Mouse (Mus musculus) hindbrain, embryonic 13.5 days (tissue): ENCODE results near the gene Mybph. TPM values are rescaled to one million over a fixed set of nuclear protein-coding genes. Genes with fewer than 3 reads are reported as not detected.

Source experiments
- ATAC-seq: fragments of 200-750 bp; cut with Nextera tagmentation; 2 replicates; pipeline ENCODE4 v1.8.0; 2017; ENCODE audit warnings: moderate TSS enrichment; ENCODE audit not compliant: low FRiP score
- H3K27ac ChIP-seq: fragments of 300-500 bp; sonication (generic); 2 replicates; pipeline ENCODE4 v1.5.1; 2015; ENCODE audit warnings: inconsistent platforms, mild to moderate bottlenecking, moderate library complexity
- H3K27me3 ChIP-seq: fragments of 300-500 bp; sonication (generic); 2 replicates; pipeline ENCODE4 v1.6.1; 2015; ENCODE audit warnings: mild to moderate bottlenecking, inconsistent platforms
- H3K36me3 ChIP-seq: fragments of 300-500 bp; sonication (generic); 2 replicates; pipeline ENCODE4 v1.6.1; 2015; ENCODE audit warnings: mild to moderate bottlenecking, inconsistent platforms
- H3K4me1 ChIP-seq: fragments of 300-500 bp; sonication (generic); replicated peaks from 2 replicates; pipeline ENCODE4 v1.6.1; 2015; ENCODE audit warnings: inconsistent platforms
- H3K4me2 ChIP-seq: fragments of 300-500 bp; sonication (generic); 2 replicates; pipeline ENCODE4 v1.6.1; 2015; ENCODE audit warnings: inconsistent platforms, mild to moderate bottlenecking, moderate library complexity
- H3K4me3 ChIP-seq: fragments of 300-500 bp; sonication (generic); 2 replicates; pipeline ENCODE4 v1.5.1; 2015; ENCODE audit warnings: mild to moderate bottlenecking, inconsistent platforms
- H3K9ac ChIP-seq: fragments of 300-500 bp; sonication (generic); 2 replicates; pipeline ENCODE4 v1.6.1; 2015; ENCODE audit warnings: mild to moderate bottlenecking, inconsistent platforms
- H3K9me3 ChIP-seq: fragments of 300-500 bp; sonication (generic); 2 replicates; pipeline ENCODE4 v1.6.1; 2016; ENCODE audit warnings: inconsistent platforms
- WGBS: fragments of 180-500 bp; shearing (Covaris S2); methylation state at CpG from one replicate; pipeline ENCODE4 v1.1.7; 2015; 5-methylcytosine and 5-hydroxymethylcytosine counted together
- polyA plus RNA-seq: library from polyadenylated mRNA; unstranded; fragments of >200 nt; fragmentation: Nextera tagmentation; extraction: Ambion mirVana; gene quantifications from 2 replicates; pipeline ENCODE4 v1.2.1, GENCODE M21; 2015

The Mybph gene
- polyA plus RNA-seq, 1 experiment from 2014 or later, result 1.9 TPM

DNA sequence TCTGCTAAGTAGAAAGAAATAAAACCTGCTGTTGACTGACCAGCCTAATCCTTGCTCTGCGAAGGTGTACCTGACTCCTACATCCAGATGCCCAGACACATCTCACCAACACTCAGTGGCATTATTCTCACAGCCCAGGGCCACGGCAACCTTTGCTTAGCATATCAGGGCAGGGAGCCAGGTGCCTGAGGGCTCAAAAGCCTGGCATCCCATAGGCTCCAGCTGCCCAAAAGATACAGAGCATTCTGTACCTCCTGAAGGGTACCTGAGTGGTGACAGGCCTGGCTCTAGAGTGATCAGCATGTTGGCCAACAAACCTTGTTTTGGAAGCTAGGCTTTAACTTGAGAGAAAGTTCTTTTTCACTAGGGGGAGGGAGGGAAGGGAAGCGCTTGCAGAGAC, 38.0 kb downstream of the Mybph start:
- H3K4me2 ChIP-seq, result no peak overlapping the region
- H3K9ac ChIP-seq, result no peak overlapping the region
- no peak overlapping the region for H3K27ac ChIP-seq
- H3K4me3 ChIP-seq, result no peak overlapping the region
- no peaks in the 10 kb centered on the region for H3K36me3 ChIP-seq
- ATAC-seq, result no peak
- peaks cover 39% of the 10 kb centered on the region for H3K27me3 ChIP-seq
- WGBS, result 89% methylated on average over 3 of the region's 3 CpGs
- H3K9me3 ChIP-seq, result no peaks in the 10 kb centered on the region
- H3K4me1 ChIP-seq, result peaks cover 46% of the 10 kb centered on the region

GRCm38 (mm10) chr1:134231681-134232080, 38.4 kb downstream of the Mybph start:
- 67% methylated on average over 3 of the region's 3 CpGs for WGBS
- H3K27ac ChIP-seq, result no peak overlapping the region
- H3K36me3 ChIP-seq, result no peaks in the 10 kb centered on the region
- no peak for ATAC-seq
- H3K4me1 ChIP-seq, result peaks cover 46% of the 10 kb centered on the region
- no peaks in the 10 kb centered on the region for H3K9me3 ChIP-seq
- H3K9ac ChIP-seq, result no peak overlapping the region
- peaks cover 44% of the 10 kb centered on the region for H3K27me3 ChIP-seq
- no peak overlapping the region for H3K4me3 ChIP-seq
- H3K4me2 ChIP-seq, result no peak overlapping the region

GRCm38 (mm10) chr1:134232326-134232725, 39.1 kb downstream of the Mybph start:
- H3K27me3 ChIP-seq, result peaks cover 50% of the 10 kb centered on the region
- no peak for ATAC-seq
- whole genome bisulfite sequencing, result 67% methylated on average over 8 of the region's 8 CpGs
- peaks cover 46% of the 10 kb centered on the region for H3K4me1 ChIP-seq
- peak overlapping the region; percentile 43; the same call in 1 of the 2 replicates for H3K9ac ChIP-seq
- no peaks in the 10 kb centered on the region for H3K36me3 ChIP-seq
- H3K9me3 ChIP-seq, result no peaks in the 10 kb centered on the region
- peak overlapping the region; percentile 86 for H3K4me2 ChIP-seq
- H3K4me3 ChIP-seq, result no peak overlapping the region
- H3K27ac ChIP-seq, result peak overlapping the region; percentile 67; the same call in 1 of the 2 replicates

DNA sequence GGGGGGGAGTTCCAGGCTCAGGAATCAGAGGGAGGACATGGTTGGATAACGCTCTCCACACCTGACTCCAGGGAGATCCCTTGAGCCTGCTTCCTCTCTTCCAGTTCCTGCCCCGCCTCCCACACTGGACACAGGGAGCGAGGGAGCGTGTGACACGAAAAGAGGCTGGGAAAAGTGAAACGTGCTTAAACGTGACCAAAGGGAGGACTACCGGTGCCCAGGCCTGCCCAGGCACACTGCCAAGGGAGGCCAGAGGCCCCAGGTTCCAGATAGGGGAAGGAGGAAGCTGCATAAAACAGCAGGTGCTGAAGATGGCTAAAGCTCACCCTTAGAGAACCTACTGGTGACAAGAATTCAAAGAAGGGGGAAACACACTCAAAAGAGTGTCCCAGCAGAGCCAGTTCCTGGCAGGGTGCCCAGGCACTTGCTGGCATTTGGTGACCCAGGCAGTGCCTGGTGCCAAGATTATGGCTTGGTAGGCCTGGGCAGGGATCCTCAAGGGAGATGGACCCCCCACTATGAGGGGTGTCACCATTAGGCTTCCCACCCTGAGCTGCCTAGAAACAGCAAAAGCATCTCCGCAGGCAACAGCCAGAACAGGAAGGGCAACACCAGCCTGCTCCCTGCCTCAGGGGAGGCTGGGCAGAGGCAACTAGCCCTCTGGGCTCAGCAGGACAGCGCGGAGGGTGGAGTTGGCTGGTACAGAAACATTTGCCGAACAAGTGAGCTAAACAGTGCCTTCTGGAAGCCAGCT, 39.7 kb downstream of the Mybph start:
- Histone ChIP-seq H3K9ac (peak overlapping the region; percentile 74), H3K4me3 (peak overlapping the region; percentile 52; the same call in 1 of the 2 replicates), H3K9me3 (no peaks in the 10 kb centered on the region), H3K36me3 (no peaks in the 10 kb centered on the region), H3K4me2 (peak overlapping the region; percentile 86), H3K4me1 (peaks cover 46% of the 10 kb centered on the region), H3K27ac (peak overlapping the region; percentile 67; the same call in 1 of the 2 replicates), H3K27me3 (peaks cover 53% of the 10 kb centered on the region)
- 46% methylated on average over 12 of the region's 12 CpGs for WGBS
- ATAC-seq, result peak; percentile 29; the same call in 1 of the 2 replicates

GRCm38 (mm10) chr1:134233681-134234454, 40.6 kb downstream of the Mybph start:
- no peak for ATAC-seq
- H3K4me1 ChIP-seq, result peaks cover 46% of the 10 kb centered on the region
- peaks cover 53% of the 10 kb centered on the region for H3K27me3 ChIP-seq

DNA sequence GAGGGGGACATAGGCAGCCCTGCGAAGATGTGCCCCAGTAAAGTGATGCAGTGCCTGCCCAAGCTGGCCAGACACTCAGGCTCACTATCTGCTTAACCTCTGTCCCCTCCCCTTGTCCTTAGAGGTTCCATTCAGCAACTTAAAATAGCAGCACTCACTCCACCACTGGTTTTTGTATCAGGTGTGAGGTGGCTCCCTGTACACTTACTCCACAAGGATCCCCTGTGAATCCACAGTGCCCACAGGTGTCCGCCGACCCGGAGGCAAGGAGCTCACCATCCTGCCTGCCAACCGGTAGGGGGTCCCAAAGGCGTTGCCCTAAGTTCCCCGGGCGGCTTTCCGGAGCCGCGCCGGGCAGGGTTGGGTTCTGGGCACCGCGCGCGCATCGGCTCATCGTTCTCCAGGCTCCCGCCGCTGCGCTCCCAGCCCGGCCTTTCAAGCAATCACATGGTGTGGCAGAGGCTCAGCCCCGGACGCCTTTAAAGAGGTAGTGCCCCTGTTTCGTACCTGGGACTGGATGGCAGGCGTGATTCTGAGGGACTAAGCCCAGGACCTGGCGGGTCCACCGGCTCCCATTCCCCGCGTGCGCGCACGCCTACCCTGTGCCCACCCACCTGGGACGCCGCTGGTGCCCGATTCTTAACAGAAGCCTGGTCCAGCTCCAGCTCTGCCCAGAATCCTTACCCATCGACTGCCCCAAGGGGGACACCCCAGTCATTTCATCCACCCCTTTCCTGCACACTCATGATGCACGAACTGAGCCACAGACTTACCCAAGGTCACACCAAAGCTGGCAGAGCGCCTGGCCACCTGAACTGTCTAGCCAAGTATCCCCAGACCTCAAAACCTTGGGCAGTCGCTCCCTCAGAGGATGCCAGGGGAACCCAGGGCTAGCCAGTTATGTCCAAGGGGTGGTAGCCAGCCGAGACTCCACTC, 41.5 kb downstream of the Mybph start:
- H3K9me3 ChIP-seq, result no peaks in the 10 kb centered on the region
- no peaks in the 10 kb centered on the region for H3K36me3 ChIP-seq
- peaks cover 57% of the 10 kb centered on the region for H3K27me3 ChIP-seq
- peak overlapping the region; percentile 35; the same call in 1 of the 2 replicates for H3K27ac ChIP-seq
- peak overlapping the region; percentile 52 for H3K4me3 ChIP-seq
- H3K4me2 ChIP-seq, result peak overlapping the region; percentile 86
- peak overlapping the region; percentile 74 for H3K9ac ChIP-seq
- peaks cover 46% of the 10 kb centered on the region for H3K4me1 ChIP-seq
- WGBS, result under 1% methylated on average over 41 of the region's 41 CpGs
- peak; percentile 65 for ATAC-seq

More at GRCm38 (mm10) chr1:134233681-134234454, 40.6 kb downstream of the Mybph start:
- peak overlapping the region; percentile 74 for H3K9ac ChIP-seq
- H3K4me3 ChIP-seq, result peak overlapping the region; percentile 52
- peak overlapping the region; percentile 86 for H3K4me2 ChIP-seq
- H3K27ac ChIP-seq, result no peak overlapping the region
- no peaks in the 10 kb centered on the region for H3K36me3 ChIP-seq
- WGBS, result 48% methylated on average over 19 of the region's 19 CpGs
- H3K9me3 ChIP-seq, result no peaks in the 10 kb centered on the region

- H3K4me3 ChIP-seq, result peak within 1 kb of the TSS; percentile 52
- peaks cover 56% of the 10 kb centered on the region for H3K27me3 ChIP-seq
- no peaks in the 10 kb centered on the region for H3K9me3 ChIP-seq
- H3K27ac ChIP-seq, result peak within 1 kb of the TSS; percentile 35; the same call in 1 of the 2 replicates
- ATAC-seq, result peak; percentile 33
- H3K9ac ChIP-seq, result peak within 1 kb of the TSS; percentile 74
- no peaks in the 10 kb centered on the region for H3K36me3 ChIP-seq
- peak within 1 kb of the TSS; percentile 86 for H3K4me2 ChIP-seq
- WGBS, result under 1% methylated on average over 37 of the region's 37 CpGs
- H3K4me1 ChIP-seq, result peaks cover 46% of the 10 kb centered on the region
These were observed 42.2 kb downstream of the Mybph start, which contains the start of gene Adora1 for GRCm38 (mm10) chr1:134235391-134235921. TSS of gene Adora1 (minus strand) at chr1:134235431.

DNA sequence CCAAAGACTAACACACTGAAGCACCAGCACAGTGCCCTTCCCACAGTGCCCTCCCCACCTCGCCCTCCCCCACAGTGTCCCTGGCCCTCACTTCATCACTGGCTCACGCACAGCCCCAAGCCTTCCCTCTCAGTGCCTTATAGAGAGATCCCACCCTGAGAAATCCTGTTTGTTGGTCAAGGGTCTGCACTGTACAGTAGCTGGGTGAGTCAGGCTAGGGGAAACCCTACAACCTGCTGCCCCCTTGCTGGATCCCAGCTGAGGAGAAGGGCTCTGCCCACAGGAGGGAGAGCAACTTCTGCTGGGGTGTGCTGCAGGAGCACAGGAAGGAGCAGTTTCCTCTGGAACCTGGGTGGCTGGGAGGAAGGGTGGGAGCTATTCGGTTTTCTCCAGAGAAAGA, 42.9 kb downstream of the Mybph start:
- peak overlapping the region; percentile 74; the same call in 1 of the 2 replicates for H3K9ac ChIP-seq
- H3K4me3 ChIP-seq, result peak overlapping the region; percentile 52; the same call in 1 of the 2 replicates
- peaks cover 53% of the 10 kb centered on the region for H3K27me3 ChIP-seq
- peak overlapping the region; percentile 86 for H3K4me2 ChIP-seq
- no peak for ATAC-seq
- no peaks in the 10 kb centered on the region for H3K9me3 ChIP-seq
- 29% methylated on average over 3 of the region's 3 CpGs for WGBS
- peaks cover 47% of the 10 kb centered on the region for H3K4me1 ChIP-seq
- H3K36me3 ChIP-seq, result no peaks in the 10 kb centered on the region
- 0 out of 2 replicates have a peak overlapping the region, but pooled peaks have one; percentile 35 for H3K27ac ChIP-seq

DNA sequence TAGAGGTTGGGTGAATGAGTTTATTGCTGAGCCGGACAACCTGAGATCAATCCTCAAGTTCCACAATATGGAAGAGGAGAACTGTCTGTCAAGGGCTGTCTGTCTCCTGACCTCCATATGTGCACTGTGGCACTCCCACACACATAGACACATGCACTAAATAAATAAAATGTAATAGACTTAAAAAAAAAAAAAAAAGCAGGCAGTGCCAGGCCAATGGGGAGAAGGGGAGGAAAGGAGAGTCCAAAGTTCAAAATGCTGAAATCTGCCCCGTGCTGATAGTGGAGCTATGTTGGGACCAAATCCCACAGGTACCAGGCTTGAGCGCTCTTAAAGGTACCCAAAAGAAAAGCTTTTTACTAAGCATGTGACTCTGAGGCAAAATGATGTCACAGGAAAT, 44.2 kb downstream of the Mybph start:
- no peak for ATAC-seq
- Histone ChIP-seq H3K36me3 (no peaks in the 10 kb centered on the region), H3K4me2 (no peak overlapping the region), H3K4me1 (peaks cover 44% of the 10 kb centered on the region), H3K27me3 (peaks cover 59% of the 10 kb centered on the region), H3K27ac (no peak overlapping the region), H3K9me3 (no peaks in the 10 kb centered on the region), H3K9ac (no peak overlapping the region), H3K4me3 (no peak overlapping the region)
- 85% methylated on average over 3 of the region's 3 CpGs for WGBS

DNA sequence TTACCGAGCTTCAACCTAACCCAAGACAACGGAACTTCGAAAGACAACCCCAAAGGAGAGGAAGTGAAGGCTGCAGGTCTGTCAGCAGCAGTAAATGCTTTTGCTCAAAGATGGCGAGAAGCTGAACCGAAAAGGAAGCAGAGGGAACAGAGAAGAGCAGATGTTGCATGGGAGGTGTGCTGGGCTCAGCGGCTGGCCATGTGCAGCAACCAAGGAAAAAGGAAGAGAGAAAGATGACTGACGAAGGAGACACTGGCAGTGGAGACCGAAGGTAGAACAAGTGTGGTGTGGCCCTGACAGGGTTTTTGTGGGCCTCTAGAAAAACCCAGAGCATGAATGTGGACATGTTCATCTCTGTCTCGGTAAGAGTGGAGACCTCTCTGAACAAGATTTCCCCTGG, 47.5 kb downstream of the Mybph start:
- Histone ChIP-seq H3K4me2 (no peak overlapping the region), H3K4me1 (peaks cover 24% of the 10 kb centered on the region), H3K27ac (no peak overlapping the region), H3K36me3 (no peaks in the 10 kb centered on the region), H3K4me3 (no peak overlapping the region), H3K9ac (no peak overlapping the region), H3K9me3 (no peaks in the 10 kb centered on the region), H3K27me3 (peaks cover 36% of the 10 kb centered on the region)
- no peak for ATAC-seq
- WGBS, result 91% methylated on average over 9 of the region's 9 CpGs

DNA sequence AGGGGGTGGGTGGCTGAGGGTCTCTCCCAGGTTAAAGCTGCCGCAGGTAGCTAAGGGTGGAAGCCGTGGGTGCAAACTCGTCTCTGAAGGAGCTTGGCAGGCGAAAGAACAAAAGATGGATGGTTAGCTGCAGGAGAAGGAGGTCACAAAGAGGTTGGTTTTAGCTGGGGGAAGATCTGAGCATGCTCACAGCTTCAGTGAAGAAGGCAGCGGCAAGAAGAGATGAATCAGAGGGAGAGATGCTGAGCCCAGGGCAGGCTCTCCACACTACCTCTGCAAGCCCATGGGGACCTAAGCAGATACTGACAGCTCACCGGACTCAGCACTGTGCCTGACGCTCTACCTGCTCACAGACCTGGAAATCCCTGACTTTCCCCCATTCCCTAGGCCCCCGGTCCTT, 48.0 kb downstream of the Mybph start:
- peaks cover 30% of the 10 kb centered on the region for H3K27me3 ChIP-seq
- no peak overlapping the region for H3K27ac ChIP-seq
- 62% methylated on average over 8 of the region's 8 CpGs for WGBS
- no peak for ATAC-seq
- no peak overlapping the region for H3K4me2 ChIP-seq
- no peak overlapping the region for H3K9ac ChIP-seq
- no peaks in the 10 kb centered on the region for H3K9me3 ChIP-seq
- no peaks in the 10 kb centered on the region for H3K36me3 ChIP-seq
- peaks cover 18% of the 10 kb centered on the region for H3K4me1 ChIP-seq
- no peak overlapping the region for H3K4me3 ChIP-seq
